9 mouse cellular contexts compared by ENCODE assay signal in the genomic region with DNA sequence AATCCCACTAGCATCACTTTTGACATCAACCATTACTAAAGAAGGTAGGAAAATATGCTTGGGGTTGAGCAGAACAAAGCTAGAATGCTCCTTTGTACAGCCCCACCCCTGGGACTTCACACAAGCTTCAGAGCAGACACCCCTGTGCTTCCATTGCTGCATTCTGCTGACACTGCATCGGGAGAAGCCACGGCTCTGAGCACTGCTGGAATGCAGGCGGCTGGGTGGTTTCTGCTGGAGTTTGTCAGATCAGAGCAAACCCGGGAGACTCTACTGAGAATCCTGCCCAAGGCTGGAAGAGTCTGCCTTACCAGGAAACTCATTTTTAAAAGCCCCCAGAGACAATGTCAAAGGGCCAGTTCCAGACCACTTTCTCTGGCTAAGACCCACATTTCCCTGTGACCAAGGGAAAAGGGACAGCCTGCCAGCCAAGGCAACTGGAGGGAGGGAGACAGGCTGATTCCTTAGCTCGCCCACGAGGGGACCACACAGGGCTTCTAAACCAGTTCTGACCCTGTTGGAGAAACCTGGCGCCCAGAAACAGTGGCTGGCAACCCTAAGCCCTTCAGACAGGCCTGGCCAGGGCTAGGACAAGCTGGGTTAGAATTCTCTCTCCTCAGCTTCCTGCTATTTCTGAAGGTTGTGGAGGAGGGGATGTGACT. TPM values are rescaled to one million over a fixed set of nuclear protein-coding genes. Genes with fewer than 3 reads are reported as not detected.
DNase-seq lines count a peak whose midpoint lies in the region; ATAC-seq and TF ChIP-seq lines count a peak whose summit lies in the region.
"Had no signal": no experiment of that assay in that cellular context is flagged by ENCODE, and none has a peak within 500 bp of the region (broad histone marks: within the 10 kb centered on the region; RNA-seq: fewer than 3 reads in every experiment).

No protein-coding gene starts in this region.

- intact Hi-C loops in gastrocnemius, adult 2 months (cut with DNase I): no loop called here
- intact Hi-C loops in gastrocnemius, postnatal 36 days (cut with DNase I): no loop called here

- WGBS in kidney, embryonic 16.5 days: 32% methylated on average over 7 of the region's 7 CpGs

- peak; percentile 57 for DNase-seq in gastrocnemius, adult 2 months
- DNase-seq in gastrocnemius, postnatal 4 days (ENCODE audit: low spot score in 2 of 2): no peak
- DNase-seq in 3T3-L1 (ENCODE audit: low read depth, low spot score): peak; percentile 45
- DNase-seq in gastrocnemius, postnatal 36 days: peak; percentile 25 to 38
- no peak for DNase-seq in ovary, postnatal 14 days (ENCODE audit: low spot score)
- DNase-seq in adrenal gland, adult 18-20 months (ENCODE audit: low spot score in 2 of 2): no peak
- no peak for DNase-seq in thymus, adult 18-20 months

- peak; percentile 80 for ATAC-seq in kidney, embryonic 16.5 days (ENCODE audit: low FRiP score, low TSS enrichment)

- H3K27ac ChIP-seq in gastrocnemius, adult 2 months: peak overlapping the region; percentile 78
- peak overlapping the region; percentile 94 for H3K27ac ChIP-seq in kidney, embryonic 16.5 days (ENCODE audit: low read length)
- H3K27ac ChIP-seq: limb, embryonic 13.5 days had no signal

- TF ChIP-seq CTCF in gastrocnemius, adult 2 months (IDR thresholded peaks at IDR 0.05): no peak

- no peaks in the 10 kb centered on the region for H3K27me3 ChIP-seq in kidney, embryonic 16.5 days (ENCODE audit: insufficient read depth, low read length)
- H3K27me3 ChIP-seq: limb, embryonic 13.5 days had no signal

- no peak overlapping the region for H3K4me2 ChIP-seq in kidney, embryonic 16.5 days (replicated peaks; ENCODE audit: low read depth, low read length)
- H3K4me2 ChIP-seq: limb, embryonic 13.5 days had no signal

- no peaks in the 10 kb centered on the region for H3K9me3 ChIP-seq in kidney, embryonic 16.5 days (ENCODE audit: low read length)
- H3K9me3 ChIP-seq: limb, embryonic 13.5 days had no signal

- H3K36me3 ChIP-seq in kidney, embryonic 16.5 days (ENCODE audit: insufficient read depth, low read length): no peaks in the 10 kb centered on the region

- no peak overlapping the region for H3K4me3 ChIP-seq in gastrocnemius, adult 2 months
- H3K4me3 ChIP-seq in kidney, embryonic 16.5 days (ENCODE audit: low read length): no peak overlapping the region
- H3K4me3 ChIP-seq: limb, embryonic 13.5 days had no signal

- H3K9ac ChIP-seq in kidney, embryonic 16.5 days (replicated peaks; ENCODE audit: low read length): 0 out of 2 replicates have a peak overlapping the region, but pooled peaks have one; percentile 22
- H3K9ac ChIP-seq: limb, embryonic 13.5 days had no signal

- H3K4me1 ChIP-seq in kidney, embryonic 16.5 days (ENCODE audit: insufficient read depth, low read length): peaks cover 32% of the 10 kb centered on the region

RNA-seq across cellular contexts. Expression of a gene that starts 21.2 kb away (rescaled TPM):
- total RNA-seq in gastrocnemius, adult 2 months (2021): 10 to 100 TPM; 40.3 to 41.6 TPM
- total RNA-seq in gastrocnemius, postnatal 4 days (2021): 10 to 100 TPM; 71.8 to 71.9 TPM
- 10 to 100 TPM; 37.3 to 40.9 TPM for total RNA-seq in gastrocnemius, postnatal 36 days (2021)
- polyA plus RNA-seq in kidney, embryonic 16.5 days (2015; fragmentation: Nextera tagmentation; extraction: Ambion mirVana): 106 and 111 TPM in 2 replicates
- total RNA-seq in adrenal gland, adult 18-20 months (2021): 100 to 1,000 TPM; 118 to 121 TPM

RNA-seq across cellular contexts. Expression of a gene that starts 26.1 kb away (rescaled TPM):
- not detected for total RNA-seq in gastrocnemius, adult 2 months (2021)
- total RNA-seq in gastrocnemius, postnatal 4 days (2021): 10 to 100 TPM; 13.3 to 14.8 TPM
- total RNA-seq in gastrocnemius, postnatal 36 days (2021): under 1 TPM in 1 of 2 experiments, not detected in 1; 0.22 TPM
- polyA plus RNA-seq in kidney, embryonic 16.5 days (2015; fragmentation: Nextera tagmentation; extraction: Ambion mirVana): 39.3 and 39.9 TPM in 2 replicates
- under 1 TPM; 0.16 to 0.53 TPM for total RNA-seq in adrenal gland, adult 18-20 months (2021)

RNA-seq across cellular contexts. Expression of a gene that starts 48.0 kb away (rescaled TPM):
- 10 to 100 TPM in 1 of 2 experiments, 1 to 10 TPM in 1; 9.6 to 11.2 TPM for total RNA-seq in gastrocnemius, adult 2 months (2021)
- 10 to 100 TPM; 21.0 to 21.6 TPM for total RNA-seq in gastrocnemius, postnatal 4 days (2021)
- total RNA-seq in gastrocnemius, postnatal 36 days (2021): 1 to 10 TPM; 8.1 to 8.3 TPM
- polyA plus RNA-seq in kidney, embryonic 16.5 days (2015; fragmentation: Nextera tagmentation; extraction: Ambion mirVana): 49.6 and 51.1 TPM in 2 replicates
- total RNA-seq in adrenal gland, adult 18-20 months (2021): 10 to 100 TPM; 18.1 to 18.3 TPM

Comparison
In these comparisons a context has a peak if more than half of its experiments do, and no peak if none do; other contexts are left out.
1. DNase-seq: peak in gastrocnemius, adult 2 months (single experiment), 3T3-L1 (single experiment) and gastrocnemius, postnatal 36 days (2 of 2); none in gastrocnemius, postnatal 4 days (0 of 2), ovary, postnatal 14 days (single experiment), adrenal gland, adult 18-20 months (0 of 2) and thymus, adult 18-20 months (0 of 2).
2. RNA of a gene that starts 26.1 kb away (total RNA-seq): 13.3 to 14.8 TPM in gastrocnemius, postnatal 4 days; 0.16 to 0.53 TPM in adrenal gland, adult 18-20 months, 0.22 TPM in gastrocnemius, postnatal 36 days and not detected in gastrocnemius, adult 2 months; every median in the first group is over 4 times any median in the second.